Mouse (Mus musculus): ENCODE data around the gene Itga5. TPM values are rescaled to one million over a fixed set of nuclear protein-coding genes. Genes with fewer than 3 reads are reported as not detected.

The Itga5 gene
- polyA plus RNA-seq, 1 experiment from 2014 or later: 45.5 TPM

- Histone ChIP-seq H3K4me2 (replicated peaks) (no peak overlapping the region), H3K36me3 (no peaks in the 10 kb centered on the region), H3K9me3 (no peaks in the 10 kb centered on the region), H3K4me3 (replicated peaks) (no peak overlapping the region), H3K27ac (no peak overlapping the region), H3K4me1 (replicated peaks) (peaks cover 25% of the 10 kb centered on the region), H3K27me3 (replicated peaks) (no peaks in the 10 kb centered on the region), H3K9ac (no peak overlapping the region)
- no peak for ATAC-seq
- 76% methylated on average over 4 of the region's 4 CpGs for WGBS
Measured at GRCm38 (mm10) chr15:103375112-103375800, 8.7 kb upstream of the Itga5 start.

DNA sequence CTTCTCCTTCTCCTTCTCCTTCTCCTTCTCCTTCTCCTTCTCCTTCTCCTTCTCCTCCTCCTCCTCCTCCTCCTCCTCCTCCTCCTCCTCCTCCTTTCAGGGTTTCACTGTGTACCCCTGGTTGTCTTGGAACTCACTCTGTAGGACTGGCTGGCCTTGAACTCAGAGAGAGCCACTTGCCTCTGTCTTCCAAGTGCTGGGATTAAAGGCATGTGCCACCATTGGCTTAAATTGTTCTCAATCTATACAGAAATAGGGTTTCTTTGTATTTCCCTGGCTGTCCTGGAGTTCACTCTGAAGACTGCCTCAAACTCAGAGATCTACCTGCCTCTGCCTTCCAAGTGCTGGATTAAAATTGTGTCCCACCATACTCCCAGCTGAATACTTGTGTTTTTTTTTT is 5.9 kb upstream of the Itga5 start:
- H3K4me3 ChIP-seq (replicated peaks): no peak overlapping the region
- no peak overlapping the region for H3K4me2 ChIP-seq (replicated peaks)
- H3K9ac ChIP-seq: no peak overlapping the region

GRCm38 (mm10) chr15:103371741-103372140 is 5.2 kb upstream of the Itga5 start:
- WGBS: 92% methylated on average over 1 of the region's 1 CpGs
- no peak for ATAC-seq

More for the DNA sequence above, 5.9 kb upstream of the Itga5 start:
- Histone ChIP-seq H3K36me3 (no peaks in the 10 kb centered on the region), H3K4me1 (replicated peaks) (peaks cover 11% of the 10 kb centered on the region), H3K9me3 (no peaks in the 10 kb centered on the region), H3K27ac (no peak overlapping the region), H3K27me3 (replicated peaks) (no peaks in the 10 kb centered on the region)
- no peak for ATAC-seq

GRCm38 (mm10) chr15:103371208-103371607 is 4.6 kb upstream of the Itga5 start:
- no peak for ATAC-seq
- no peak overlapping the region for H3K9ac ChIP-seq

More at GRCm38 (mm10) chr15:103371741-103372140, 5.2 kb upstream of the Itga5 start:
- Histone ChIP-seq H3K4me3 (replicated peaks) (no peak overlapping the region), H3K4me2 (replicated peaks) (no peak overlapping the region), H3K9ac (no peak overlapping the region), H3K9me3 (no peaks in the 10 kb centered on the region), H3K4me1 (replicated peaks) (peaks cover 12% of the 10 kb centered on the region), H3K36me3 (no peaks in the 10 kb centered on the region), H3K27ac (no peak overlapping the region; the same call in 1 of the 2 replicates), H3K27me3 (replicated peaks) (no peaks in the 10 kb centered on the region)

GRCm38 (mm10) chr15:103370462-103370861 is 3.9 kb upstream of the Itga5 start:
- no peaks in the 10 kb centered on the region for H3K9me3 ChIP-seq
- H3K27ac ChIP-seq: no peak overlapping the region
- ATAC-seq: no peak
- H3K27me3 ChIP-seq (replicated peaks): no peaks in the 10 kb centered on the region
- no peak overlapping the region for H3K4me2 ChIP-seq (replicated peaks)
- 45% methylated on average over 4 of the region's 4 CpGs for WGBS
- no peak overlapping the region for H3K9ac ChIP-seq
- no peak overlapping the region for H3K4me3 ChIP-seq (replicated peaks)
- H3K4me1 ChIP-seq (replicated peaks): peaks cover 11% of the 10 kb centered on the region; the same call in 1 of the 2 replicates
- H3K36me3 ChIP-seq: no peaks in the 10 kb centered on the region

More at GRCm38 (mm10) chr15:103371208-103371607, 4.6 kb upstream of the Itga5 start:
- Histone ChIP-seq H3K27ac (peak overlapping the region; percentile 27; the same call in 1 of the 2 replicates), H3K9me3 (no peaks in the 10 kb centered on the region), H3K4me1 (replicated peaks) (peaks cover 11% of the 10 kb centered on the region; the same call in 1 of the 2 replicates), H3K36me3 (no peaks in the 10 kb centered on the region), H3K4me2 (replicated peaks) (no peak overlapping the region), H3K4me3 (replicated peaks) (no peak overlapping the region), H3K27me3 (replicated peaks) (no peaks in the 10 kb centered on the region)
- WGBS: 26% methylated on average over 2 of the region's 2 CpGs

DNA sequence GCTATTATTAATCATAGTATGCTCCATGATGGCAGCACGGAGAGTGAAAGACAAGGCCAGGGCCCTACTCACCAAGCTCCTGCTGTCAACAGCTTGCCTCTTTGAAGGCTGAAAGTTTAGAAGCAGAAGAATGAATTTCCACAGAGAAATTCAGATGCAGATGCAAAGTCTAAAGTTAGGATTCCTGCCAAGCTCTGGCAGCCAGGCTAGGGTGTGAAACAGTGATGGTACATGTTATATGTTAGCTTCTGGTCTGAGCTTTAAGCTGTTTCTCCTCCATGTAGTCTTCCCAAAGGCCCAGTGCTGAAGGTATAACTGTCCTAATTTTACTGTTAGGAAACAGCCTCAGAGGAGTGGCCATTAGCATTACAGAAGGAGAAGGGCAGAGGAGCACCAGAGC is 2.6 kb upstream of the Itga5 start:
- Histone ChIP-seq H3K4me3 (replicated peaks) (no peak overlapping the region), H3K4me1 (replicated peaks) (peaks cover 17% of the 10 kb centered on the region), H3K4me2 (replicated peaks) (no peak overlapping the region), H3K9me3 (no peaks in the 10 kb centered on the region), H3K27ac (no peak overlapping the region), H3K9ac (no peak overlapping the region), H3K36me3 (no peaks in the 10 kb centered on the region), H3K27me3 (replicated peaks) (no peaks in the 10 kb centered on the region)
- no peak for ATAC-seq
- 71% methylated on average over 1 of the region's 1 CpGs for WGBS

DNA sequence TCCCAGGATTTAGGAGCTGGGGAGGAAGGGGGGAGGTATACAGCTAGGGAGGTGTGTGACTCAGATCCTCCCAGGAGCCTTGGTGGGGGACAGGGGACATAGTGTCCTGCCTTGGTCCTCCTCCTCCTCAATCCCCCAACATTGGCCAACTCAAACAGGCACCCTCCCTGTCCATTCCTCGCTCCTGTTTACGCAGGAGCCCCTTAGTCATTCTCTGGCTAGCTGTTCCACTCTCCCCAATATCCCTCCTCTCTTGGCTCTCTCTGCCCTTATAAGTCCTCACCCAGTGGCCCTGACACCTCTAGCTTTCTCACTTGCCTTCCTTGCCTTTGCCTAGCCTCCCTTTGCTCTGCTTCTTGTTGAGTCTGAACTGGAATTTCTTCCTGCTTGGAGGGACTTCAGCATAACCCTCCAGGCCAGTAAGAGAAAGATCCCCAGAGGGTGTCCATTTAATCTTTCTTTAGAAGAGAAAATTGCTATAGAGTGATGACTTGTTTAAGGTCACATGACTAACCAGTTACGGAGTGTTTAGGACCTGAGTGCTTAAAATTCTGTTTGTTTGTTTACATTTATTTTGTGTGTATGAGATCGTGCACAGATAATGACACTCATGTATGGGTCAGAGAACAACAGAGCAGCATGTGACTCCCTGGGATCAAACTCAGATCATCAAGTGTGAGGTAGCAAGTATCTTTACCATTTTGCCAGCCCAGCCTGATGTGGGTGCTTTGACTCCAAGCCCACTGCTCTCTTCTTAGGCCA is 1.8 kb upstream of the Itga5 start:
- Histone ChIP-seq H3K36me3 (no peaks in the 10 kb centered on the region), H3K27me3 (replicated peaks) (no peaks in the 10 kb centered on the region), H3K4me1 (replicated peaks) (peaks cover 18% of the 10 kb centered on the region), H3K4me2 (replicated peaks) (no peak overlapping the region), H3K4me3 (replicated peaks) (no peak overlapping the region), H3K27ac (no peak overlapping the region), H3K9me3 (no peaks in the 10 kb centered on the region), H3K9ac (no peak overlapping the region)
- 76% methylated on average over 4 of the region's 4 CpGs for WGBS
- no peak for ATAC-seq

DNA sequence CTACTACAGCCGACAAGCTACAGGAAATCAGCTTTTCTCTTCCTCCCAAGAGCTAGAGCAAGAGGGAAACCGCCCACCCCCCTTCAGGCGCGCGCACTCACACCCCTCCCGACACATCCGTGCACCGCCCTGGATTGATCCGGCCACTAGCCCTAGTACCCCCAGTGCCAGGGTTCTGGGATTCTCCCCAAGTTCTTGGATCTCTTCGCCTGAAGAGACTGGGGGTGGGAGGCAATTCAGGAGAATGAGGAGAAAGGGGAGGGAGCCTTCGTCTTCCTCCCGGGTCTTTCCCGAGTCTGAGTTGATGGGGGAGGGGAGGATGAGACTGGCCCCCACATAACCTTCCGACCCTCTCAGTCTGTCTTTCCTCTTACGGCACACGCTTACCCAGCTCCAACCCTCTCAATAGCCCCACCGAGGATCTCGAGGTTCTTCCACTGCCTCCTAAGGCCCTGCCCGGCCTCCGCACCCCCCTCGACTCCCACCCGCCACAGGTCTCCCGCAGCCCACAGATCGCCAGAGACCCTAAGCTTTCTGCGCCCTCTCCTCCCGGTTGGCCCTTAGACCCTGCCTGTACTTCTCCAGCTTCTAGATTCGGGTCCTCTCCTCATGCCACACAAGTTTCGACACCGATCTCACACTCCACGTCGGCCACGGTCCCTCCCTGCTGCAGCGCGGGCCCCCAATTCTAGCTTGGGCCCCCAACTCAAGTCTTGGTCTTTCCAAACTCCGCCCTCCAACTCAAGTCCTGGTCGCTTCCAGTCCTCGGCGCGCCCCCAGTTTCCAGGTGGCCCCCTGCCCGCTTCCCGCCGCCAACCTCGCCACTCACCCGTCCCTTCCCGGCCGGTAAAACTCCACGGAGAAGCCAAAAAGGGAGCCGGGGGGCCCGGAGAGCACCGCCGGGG is 840 bp downstream of the Itga5 start:
- peak; percentile 56 for ATAC-seq
- peak overlapping the region; percentile 87 for H3K4me2 ChIP-seq (replicated peaks)
- peak overlapping the region; percentile 89 for H3K9ac ChIP-seq
- H3K27ac ChIP-seq: peak overlapping the region; percentile 92
- no peaks in the 10 kb centered on the region for H3K9me3 ChIP-seq
- peak overlapping the region; percentile 86 for H3K4me3 ChIP-seq (replicated peaks)
- WGBS: under 1% methylated on average over 51 of the region's 51 CpGs
- peaks cover 17% of the 10 kb centered on the region for H3K4me1 ChIP-seq (replicated peaks)
- no peaks in the 10 kb centered on the region for H3K36me3 ChIP-seq
- no peaks in the 10 kb centered on the region for H3K27me3 ChIP-seq (replicated peaks)

GRCm38 (mm10) chr15:103364761-103365160 is 1.8 kb downstream of the Itga5 start:
- H3K9ac ChIP-seq: peak overlapping the region; percentile 89

DNA sequence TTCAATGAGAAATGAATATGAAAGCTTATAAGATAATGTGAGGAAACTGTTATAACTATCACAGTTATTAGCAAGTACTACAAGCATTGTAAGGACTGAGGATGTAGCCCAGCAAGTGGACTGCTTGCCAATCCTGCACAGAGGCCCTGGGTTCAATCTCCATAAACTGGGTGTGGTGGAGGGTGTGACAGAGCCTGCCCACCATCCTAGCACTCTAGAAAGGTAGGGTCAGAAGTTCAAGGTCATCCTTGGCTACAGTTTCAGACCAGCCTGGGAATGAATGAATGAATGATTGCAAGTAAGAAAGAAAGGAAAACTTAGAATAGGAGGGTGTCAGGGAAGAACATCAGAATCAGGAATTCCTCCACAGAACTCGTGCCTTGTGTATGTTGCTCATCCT is 2.8 kb downstream of the Itga5 start:
- peaks cover 27% of the 10 kb centered on the region for H3K4me1 ChIP-seq (replicated peaks)

More at GRCm38 (mm10) chr15:103364761-103365160, 1.8 kb downstream of the Itga5 start:
- peak overlapping the region; percentile 87 for H3K4me2 ChIP-seq (replicated peaks)
- H3K4me1 ChIP-seq (replicated peaks): peaks cover 19% of the 10 kb centered on the region
- H3K9me3 ChIP-seq: no peaks in the 10 kb centered on the region
- peak overlapping the region; percentile 86 for H3K4me3 ChIP-seq (replicated peaks)
- 0 out of 2 replicates have a peak overlapping the region, but pooled peaks have one; percentile 92 for H3K27ac ChIP-seq
- ATAC-seq: no peak
- no peaks in the 10 kb centered on the region for H3K27me3 ChIP-seq (replicated peaks)
- H3K36me3 ChIP-seq: no peaks in the 10 kb centered on the region
- 44% methylated on average over 4 of the region's 4 CpGs for WGBS

GRCm38 (mm10) chr15:103362950-103363349 is 3.6 kb downstream of the Itga5 start:
- no peak overlapping the region for H3K27ac ChIP-seq
- no peaks in the 10 kb centered on the region for H3K9me3 ChIP-seq
- H3K4me1 ChIP-seq (replicated peaks): peaks cover 33% of the 10 kb centered on the region
- H3K9ac ChIP-seq: no peak overlapping the region
- no peaks in the 10 kb centered on the region for H3K27me3 ChIP-seq (replicated peaks)
- H3K36me3 ChIP-seq: no peaks in the 10 kb centered on the region
- 68% methylated on average over 3 of the region's 3 CpGs for WGBS
- H3K4me3 ChIP-seq (replicated peaks): no peak overlapping the region
- no peak overlapping the region for H3K4me2 ChIP-seq (replicated peaks)
- no peak for ATAC-seq

More for the DNA sequence above, 2.8 kb downstream of the Itga5 start:
- Histone ChIP-seq H3K4me2 (replicated peaks) (peak overlapping the region; percentile 87; the same call in 1 of the 2 replicates), H3K9ac (no peak overlapping the region), H3K27me3 (replicated peaks) (no peaks in the 10 kb centered on the region), H3K27ac (no peak overlapping the region), H3K36me3 (no peaks in the 10 kb centered on the region), H3K9me3 (no peaks in the 10 kb centered on the region), H3K4me3 (replicated peaks) (no peak overlapping the region)
- ATAC-seq: no peak
- 54% methylated on average over 1 of the region's 1 CpGs for WGBS

DNA sequence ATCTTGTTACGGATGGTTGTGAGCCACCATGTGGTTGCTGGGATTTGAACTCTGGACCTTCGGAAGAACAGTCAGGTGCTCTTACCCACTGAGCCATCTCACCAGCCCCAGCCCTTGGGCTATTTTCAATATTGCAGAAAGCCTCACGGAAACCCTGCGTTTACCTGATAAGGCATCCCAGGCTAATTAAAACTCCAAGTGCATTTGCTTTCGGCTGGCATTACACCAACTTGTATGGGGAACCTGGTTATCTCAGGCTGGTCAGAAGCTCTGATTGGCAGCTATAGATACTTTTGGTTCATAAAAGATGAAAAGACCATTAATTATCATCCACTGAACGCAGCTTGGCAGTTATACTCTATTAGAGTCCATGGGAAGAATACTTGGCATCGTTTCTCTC is 4.2 kb downstream of the Itga5 start:
- H3K27me3 ChIP-seq (replicated peaks): no peaks in the 10 kb centered on the region
- no peak overlapping the region for H3K4me2 ChIP-seq (replicated peaks)
- H3K36me3 ChIP-seq: no peaks in the 10 kb centered on the region
- no peak overlapping the region for H3K4me3 ChIP-seq (replicated peaks)
- no peaks in the 10 kb centered on the region for H3K9me3 ChIP-seq
- H3K27ac ChIP-seq: no peak overlapping the region
- 88% methylated on average over 6 of the region's 7 CpGs for WGBS
- H3K4me1 ChIP-seq (replicated peaks): peaks cover 32% of the 10 kb centered on the region
- no peak overlapping the region for H3K9ac ChIP-seq
- no peak for ATAC-seq

All from intestine, embryonic 15.5 days (tissue).